Mouse (Mus musculus) bone marrow, adult 2 months (tissue): Measurements from ENCODE around the gene Ror1. TPM values are rescaled to one million over a fixed set of nuclear protein-coding genes. Genes with fewer than 3 reads are reported as not detected.

Experiments used
- H3K27ac ChIP-seq: fragments of 200-500 bp; 2 replicates; pipeline ENCODE4 v1.5.1; 2012; ENCODE audit warnings: low read depth, mild to moderate bottlenecking, control low read depth, inconsistent platforms, low read length; ENCODE audit not compliant: control insufficient read depth, poor library complexity, insufficient read depth
- H3K4me1 ChIP-seq: fragments of 200-500 bp; 2 replicates; pipeline ENCODE4 v1.6.1; 2011; ENCODE audit warnings: low read length; ENCODE audit not compliant: control insufficient read depth, insufficient read depth
- H3K4me3 ChIP-seq: fragments of 200-500 bp; replicated peaks from 2 replicates; pipeline ENCODE3; 2011; ENCODE audit warnings: mild to moderate bottlenecking, low read depth, low read length, control low read depth; ENCODE audit not compliant: control insufficient read depth
- CTCF ChIP-seq: fragments of 200-500 bp; IDR thresholded peaks from 2 replicates; pipeline ENCODE4 v1.5.1; 2011; ENCODE audit warnings: low read length, control low read depth; ENCODE audit not compliant: control insufficient read depth, insufficient read depth
- POLR2A ChIP-seq: fragments of 200-500 bp; IDR thresholded peaks from 2 replicates; pipeline ENCODE4 v1.6.1; 2011; ENCODE audit warnings: low read depth, mild to moderate bottlenecking, control low read depth, low read length, borderline replicate concordance; ENCODE audit not compliant: control insufficient read depth
- WGBS: fragments of 180-500 bp; shearing (Covaris S2); methylation state at CpG from one replicate; pipeline ENCODE4 v1.1.7; 2018; 5-methylcytosine and 5-hydroxymethylcytosine counted together
- polyA plus RNA-seq: library from polyadenylated mRNA; stranded (reverse); fragments of >200 nt; gene quantifications from 2 replicates; pipeline ENCODE4 v1.2.4, GENCODE M21; 2011; ENCODE audit warnings: low replicate concordance; ENCODE audit not compliant: missing spikeins, insufficient read depth, insufficient read length

The Ror1 gene
- polyA plus RNA-seq, 1 experiment: not detected

DNA sequence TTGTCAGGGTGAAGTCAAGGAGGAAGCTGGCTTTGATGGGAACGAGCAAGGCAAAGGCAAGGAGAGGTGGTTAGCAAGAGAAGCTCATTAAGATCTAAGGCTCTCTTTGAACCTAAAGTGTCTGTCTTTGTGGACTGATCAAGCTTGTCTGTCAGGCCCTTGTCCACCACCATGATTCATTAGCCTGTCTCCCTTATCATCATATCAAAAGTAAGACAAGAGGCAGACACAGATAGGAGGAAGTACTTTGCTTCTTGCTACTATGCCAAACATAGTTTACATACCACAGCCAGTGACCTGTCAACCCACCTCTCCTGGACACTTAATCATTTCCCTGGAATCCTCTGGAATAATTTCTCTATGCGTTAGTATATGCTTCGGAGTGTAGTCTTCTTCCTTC, 121.0 kb downstream of the Ror1 start:
- no peak for TF ChIP-seq POLR2A
- TF ChIP-seq CTCF: no peak
- H3K27ac ChIP-seq: no peak overlapping the region
- 62% methylated on average over 3 of the region's 3 CpGs for WGBS
- no peak overlapping the region for H3K4me3 ChIP-seq
- H3K4me1 ChIP-seq: no peaks in the 10 kb centered on the region; the same call in 1 of the 2 replicates

DNA sequence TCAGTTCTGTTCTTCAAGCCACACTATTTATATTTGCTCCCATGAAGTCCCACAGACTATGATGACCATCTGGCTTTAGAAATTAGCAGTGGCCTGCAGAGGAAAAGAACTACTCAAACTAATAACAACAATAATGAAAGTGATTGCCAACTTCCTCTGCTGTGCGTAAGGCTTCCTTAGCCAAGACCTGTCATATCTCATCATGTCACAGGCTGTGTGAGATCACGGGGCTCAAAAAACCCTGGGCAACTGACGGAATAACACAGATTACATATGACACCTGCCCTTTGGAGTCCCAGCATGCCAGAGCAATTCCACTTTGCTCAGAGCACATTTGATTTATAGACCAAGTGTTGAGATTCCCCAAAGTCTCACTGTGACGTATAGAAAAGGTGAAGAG, 123.4 kb downstream of the Ror1 start:
- TF ChIP-seq CTCF: no peak
- H3K4me1 ChIP-seq: no peaks in the 10 kb centered on the region; the same call in 1 of the 2 replicates
- no peak overlapping the region for H3K4me3 ChIP-seq
- no peak overlapping the region for H3K27ac ChIP-seq
- 24% methylated on average over 4 of the region's 4 CpGs for WGBS

DNA sequence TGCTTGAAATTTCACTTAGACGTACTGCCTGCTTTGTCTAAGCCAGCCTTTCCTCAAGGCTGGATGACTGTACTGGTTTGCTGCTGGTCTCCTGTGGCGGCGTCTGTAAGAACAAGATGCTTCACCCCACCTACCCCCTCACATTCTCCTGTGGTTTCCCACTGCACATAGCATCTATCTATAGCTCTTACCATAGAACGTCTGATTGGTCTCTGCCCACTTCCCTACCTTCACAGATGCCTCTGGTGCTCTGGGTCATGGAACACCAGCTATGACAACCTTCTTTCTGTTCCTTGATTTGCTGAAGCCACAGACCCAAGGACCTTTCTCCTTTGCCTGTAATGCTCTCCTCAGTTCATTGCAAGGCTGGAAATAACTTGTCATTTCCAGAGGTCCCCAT, 124.0 kb downstream of the Ror1 start:
- no peak overlapping the region for H3K27ac ChIP-seq
- 11% methylated on average over 4 of the region's 4 CpGs for WGBS
- H3K4me1 ChIP-seq: no peaks in the 10 kb centered on the region
- H3K4me3 ChIP-seq: no peak overlapping the region
- TF ChIP-seq POLR2A (no peak), CTCF (no peak)

DNA sequence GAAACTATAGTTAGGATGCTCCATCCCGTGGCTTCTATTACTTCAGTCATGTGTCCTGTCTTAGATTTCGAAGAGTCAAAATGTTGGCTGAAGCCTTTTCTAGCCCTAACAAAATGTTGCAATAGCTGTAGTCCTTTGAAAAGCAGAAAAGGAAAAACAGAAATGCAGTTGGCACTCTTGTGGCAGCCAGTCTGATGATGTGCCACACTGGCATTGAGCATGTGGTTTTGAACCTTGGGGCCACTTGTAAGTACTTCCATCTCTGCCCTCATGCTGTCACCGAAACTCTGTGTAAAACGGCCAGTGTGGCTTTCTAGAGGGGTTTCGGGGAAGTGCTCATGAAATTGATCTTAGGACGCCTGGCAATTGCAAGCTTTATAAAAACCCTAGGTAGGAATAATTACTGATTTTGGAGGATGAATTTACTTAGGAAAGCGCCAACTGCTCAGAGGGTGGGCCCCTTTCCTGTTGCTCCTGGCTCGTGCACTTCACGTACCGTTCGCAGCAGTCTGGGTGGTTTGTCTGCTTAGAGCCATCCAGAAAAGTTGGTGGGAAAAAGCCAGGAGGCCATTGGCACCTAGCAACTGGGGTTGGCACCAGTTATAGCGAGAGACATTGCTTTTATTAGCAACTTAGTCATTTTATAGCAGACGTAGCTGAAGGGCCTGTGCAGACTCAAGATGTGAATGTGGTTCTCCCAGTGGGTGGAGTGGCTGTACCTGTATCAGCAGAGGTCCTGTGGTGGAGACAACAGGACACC, 126.6 kb downstream of the Ror1 start:
- Histone ChIP-seq H3K27ac (no peak overlapping the region), H3K4me1 (no peaks in the 10 kb centered on the region), H3K4me3 (no peak overlapping the region)
- TF ChIP-seq CTCF: no peak
- no peak for TF ChIP-seq POLR2A
- 22% methylated on average over 13 of the region's 13 CpGs for whole genome bisulfite sequencing

DNA sequence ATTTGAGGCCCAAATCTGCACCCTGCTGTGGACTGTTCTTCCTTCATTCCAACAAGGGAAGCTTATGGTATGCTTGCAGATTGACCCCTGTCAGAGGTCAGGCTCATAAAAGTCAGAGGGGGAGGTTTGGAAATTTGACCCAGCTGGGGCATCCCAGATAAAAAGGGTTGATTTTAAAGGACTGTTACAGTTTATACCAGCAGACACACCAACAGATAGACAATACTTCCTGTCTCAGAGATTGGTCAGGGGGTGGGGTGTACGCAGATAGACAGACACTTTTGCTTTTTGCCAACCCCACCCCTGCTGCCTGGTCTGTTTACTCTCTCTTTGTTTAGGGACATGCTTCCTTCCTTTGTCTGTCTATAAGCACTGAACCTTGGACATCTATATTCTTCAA, 127.9 kb downstream of the Ror1 start:
- WGBS: 41% methylated on average over 1 of the region's 1 CpGs
- TF ChIP-seq POLR2A (no peak), CTCF (no peak)
- Histone ChIP-seq H3K4me1 (no peaks in the 10 kb centered on the region), H3K27ac (no peak overlapping the region), H3K4me3 (no peak overlapping the region)

DNA sequence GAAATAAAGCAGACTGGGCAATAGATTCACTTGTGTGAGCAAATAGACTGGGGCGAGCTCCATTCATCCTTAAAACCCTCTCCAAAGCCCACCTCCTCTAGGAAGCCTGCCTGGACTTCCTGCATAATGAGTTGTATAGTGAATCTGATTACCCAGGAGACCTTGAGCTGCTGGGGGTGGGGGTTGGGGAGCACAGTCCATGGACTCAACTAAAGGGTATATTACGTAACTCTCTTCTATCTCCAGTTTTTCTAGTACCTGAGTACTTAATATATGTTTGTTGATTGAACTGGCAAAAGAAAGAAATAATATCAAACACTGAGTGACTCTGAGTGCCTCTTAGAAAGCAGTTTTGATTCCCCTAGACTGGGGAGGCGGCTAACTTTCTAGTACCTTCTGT, 128.4 kb downstream of the Ror1 start:
- Histone ChIP-seq H3K4me3 (no peak overlapping the region), H3K27ac (no peak overlapping the region), H3K4me1 (no peaks in the 10 kb centered on the region)
- TF ChIP-seq POLR2A (no peak), CTCF (no peak)
- WGBS: 76% methylated on average over 3 of the region's 3 CpGs

DNA sequence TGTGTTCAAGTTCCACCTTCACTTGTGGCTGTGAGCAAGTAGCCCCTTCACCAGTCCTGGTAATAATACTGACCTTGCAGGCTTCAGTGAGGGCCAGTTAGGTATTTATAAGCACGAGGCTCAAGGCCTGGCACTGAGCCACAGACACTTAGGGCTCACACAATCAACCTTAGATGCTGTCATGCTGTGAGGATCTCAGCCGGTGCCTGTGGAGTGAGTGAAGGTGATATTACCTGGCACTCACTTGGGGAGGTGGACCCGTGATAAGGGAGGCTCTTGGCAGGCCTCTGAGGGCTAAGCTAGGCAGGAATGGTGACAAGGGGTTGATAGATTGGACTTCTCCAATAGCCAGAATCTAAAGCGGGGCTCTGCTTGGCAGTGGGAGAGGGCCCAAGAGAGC, 131.0 kb downstream of the Ror1 start:
- no peaks in the 10 kb centered on the region for H3K4me1 ChIP-seq
- TF ChIP-seq POLR2A (no peak), CTCF (no peak)
- 74% methylated on average over 4 of the region's 4 CpGs for WGBS

DNA sequence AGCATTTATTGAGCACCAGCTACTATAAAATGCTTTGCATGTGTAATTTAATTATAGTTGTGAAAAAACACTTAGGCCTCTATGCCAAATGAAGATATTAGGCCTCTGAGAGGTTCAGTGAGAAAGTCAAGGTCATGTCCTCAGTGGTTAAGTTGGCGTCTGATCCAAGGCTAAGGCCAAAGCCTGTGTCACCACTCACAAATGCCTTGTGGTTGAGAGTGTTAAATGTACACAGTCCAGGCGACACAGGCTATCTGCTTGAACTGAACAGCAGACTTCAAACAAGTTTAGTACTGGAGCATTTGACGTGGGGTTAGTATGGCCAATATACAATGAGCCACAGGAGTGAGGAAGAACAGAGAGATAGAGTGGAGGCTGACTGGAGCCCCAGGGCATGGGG, 132.5 kb downstream of the Ror1 start:
- WGBS: 77% methylated on average over 3 of the region's 3 CpGs
- TF ChIP-seq CTCF (no peak), POLR2A (no peak)
- Histone ChIP-seq H3K27ac (no peak overlapping the region), H3K4me3 (no peak overlapping the region), H3K4me1 (no peaks in the 10 kb centered on the region)

More for the DNA sequence above, 131.0 kb downstream of the Ror1 start:
- H3K27ac ChIP-seq: no peak overlapping the region
- H3K4me3 ChIP-seq: no peak overlapping the region

DNA sequence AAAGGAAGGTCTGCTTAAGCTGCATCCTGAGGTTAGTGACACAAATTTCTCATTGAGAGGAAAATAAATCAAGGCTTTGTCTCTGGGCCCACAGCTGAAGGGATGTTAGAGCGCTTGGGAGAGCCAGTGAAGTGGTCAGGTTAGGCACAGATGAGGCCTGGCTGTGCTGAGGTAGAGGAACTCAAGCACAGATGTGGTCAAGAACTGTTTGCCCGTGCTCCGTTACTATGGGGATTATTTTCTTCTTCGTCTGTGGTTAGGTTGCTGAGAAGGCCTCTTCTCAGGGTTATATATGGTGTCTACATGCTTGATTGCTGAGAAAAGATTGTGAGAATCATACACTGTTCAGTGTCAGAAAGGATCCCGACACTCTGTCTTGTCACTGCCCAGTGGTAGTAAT, 134.7 kb downstream of the Ror1 start:
- Histone ChIP-seq H3K4me3 (no peak overlapping the region), H3K4me1 (no peaks in the 10 kb centered on the region), H3K27ac (no peak overlapping the region)
- 14% methylated on average over 5 of the region's 5 CpGs for WGBS
- TF ChIP-seq POLR2A: no peak
- no peak for TF ChIP-seq CTCF
